Mouse (Mus musculus) gastrocnemius, postnatal 36 days (tissue): ENCODE results near the gene Tgif2. TPM values are rescaled to one million over a fixed set of nuclear protein-coding genes. Genes with fewer than 3 reads are reported as not detected.
"Not testable (repeated sequence)": the region's sequence is repeated elsewhere in the genome, so short reads cannot be mapped to it uniquely, and the experiment has no call there.

ENCODE experiments used
- DNase-seq, 2 experiments: peaks; one replicate each; pipeline ENCODE4 v3.0.0; 2022
- intact Hi-C: fragments of 180-260 bp; cut with DNase I; formaldehyde crosslinking; loops from one replicate; pipeline ENCODE4 v1.15.1; 2025
- total RNA-seq, 2 experiments: library from RNA; stranded (reverse); gene quantifications; 2 replicates each; pipeline ENCODE4 v1.2.3; 2021

Tgif2 gene
- total RNA-seq, 2 experiments from 2014 or later: 0.32 to 0.51 TPM

GRCm38 (mm10) chr2:156841841-156842706 is 2.3 kb downstream of the Tgif2 start:
- DNase-seq: peak; percentile 18 to 45
- intact Hi-C loops: no loop called here

GRCm38 (mm10) chr2:156842711-156843110 is 2.9 kb downstream of the Tgif2 start:
- DNase-seq: no peak
- intact Hi-C loops: no loop called here

GRCm38 (mm10) chr2:156843331-156843730 is 3.5 kb downstream of the Tgif2 start:
- no peak for DNase-seq
- intact Hi-C loops: no loop called here

GRCm38 (mm10) chr2:156844715-156845114 is 4.9 kb downstream of the Tgif2 start:
- intact Hi-C loops: no loop called here

GRCm38 (mm10) chr2:156847653-156848052 is 7.8 kb downstream of the Tgif2 start:
- intact Hi-C loops: no loop called here
- DNase-seq: no peak

More at GRCm38 (mm10) chr2:156844715-156845114, 4.9 kb downstream of the Tgif2 start:
- no peak for DNase-seq

GRCm38 (mm10) chr2:156848526-156849182 is 8.8 kb downstream of the Tgif2 start:
- intact Hi-C loops: no loop called here
- DNase-seq: no peak

- intact Hi-C loops: no loop called here
- DNase-seq: no peak
Observed at GRCm38 (mm10) chr2:156850505-156850904, 10.7 kb downstream of the Tgif2 start.

- intact Hi-C loops, DNase-seq: not testable (repeated sequence)
Observed at GRCm38 (mm10) chr2:156853584-156853983, 13.8 kb downstream of the Tgif2 start.

- intact Hi-C loops: loop anchor here (1.0 kb wide), 1 partner anchor 45 kb away; no protein-coding TSS in a partner anchor
- peak in 1 of 2 experiments; percentile 22 for DNase-seq
Observed at GRCm38 (mm10) chr2:156853999-156854771, 14.4 kb downstream of the Tgif2 start.

- DNase-seq: no peak
- intact Hi-C loops: no loop called here
Observed at GRCm38 (mm10) chr2:156856311-156856710, 16.5 kb downstream of the Tgif2 start.

GRCm38 (mm10) chr2:156857385-156857791 is 17.6 kb downstream of the Tgif2 start:
- DNase-seq: no peak
- intact Hi-C loops: no loop called here

- no peak for DNase-seq
- intact Hi-C loops: no loop called here
Observed at GRCm38 (mm10) chr2:156857835-156858234, 18.0 kb downstream of the Tgif2 start, which contains the start of gene 4930518I15Rik. TSS of gene 4930518I15Rik (minus strand) at chr2:156857946.

- intact Hi-C loops: no loop called here
Observed at GRCm38 (mm10) chr2:156858671-156859070, 18.9 kb downstream of the Tgif2 start.

GRCm38 (mm10) chr2:156862041-156862717 is 22.4 kb downstream of the Tgif2 start:
- intact Hi-C loops: loop anchor here (10.0 kb wide), 1 partner anchor 137 kb away; no protein-coding TSS in a partner anchor
- DNase-seq: no peak

More at GRCm38 (mm10) chr2:156858671-156859070, 18.9 kb downstream of the Tgif2 start:
- DNase-seq: no peak

- intact Hi-C loops: loop anchor here (10.0 kb wide), 1 partner anchor 138 kb away; no protein-coding TSS in a partner anchor
- DNase-seq: peak; percentile 93 to 97
Observed at GRCm38 (mm10) chr2:156862772-156863486, 23.1 kb downstream of the Tgif2 start, which contains the start of gene Rab5if. TSS of gene Rab5if (plus strand) at chr2:156863128.

- intact Hi-C loops: loop anchor here (10.0 kb wide), 1 partner anchor 139 kb away; no protein-coding TSS in a partner anchor
- no peak for DNase-seq
Observed at GRCm38 (mm10) chr2:156863487-156864160, 23.8 kb downstream of the Tgif2 start.

- DNase-seq: no peak
- intact Hi-C loops: loop anchor here (10.0 kb wide), 1 partner anchor 140 kb away; no protein-coding TSS in a partner anchor
Observed at GRCm38 (mm10) chr2:156864481-156864880, 24.7 kb downstream of the Tgif2 start.

- intact Hi-C loops: loop anchor here (10.0 kb wide), 1 partner anchor 144 kb away; no protein-coding TSS in a partner anchor
- no peak for DNase-seq
Observed at GRCm38 (mm10) chr2:156868994-156869393, 29.2 kb downstream of the Tgif2 start.
